Mouse (Mus musculus) erythroblast, adult 5-6 weeks (primary cell): Measurements from ENCODE around the gene Gm15217. TPM values are rescaled to one million over a fixed set of nuclear protein-coding genes. Genes with fewer than 3 reads are reported as not detected.

ENCODE experiments used
- ATAC-seq: replicated peaks from 2 replicates; pipeline ENCODE4 v1.8.0; 2016; ENCODE audit warnings: moderate number of reproducible peaks, mild to moderate bottlenecking, moderate TSS enrichment, inconsistent platforms; ENCODE audit not compliant: poor library complexity, low FRiP score, severe bottlenecking
- total RNA-seq, 2 experiments: library from RNA; stranded (forward) in 1 of 2; stranded (reverse) in 1 of 2; fragments of 150-400 nt in 1 of 2; fragments of 200-764, 138-1000 nt in 1 of 2; gene quantifications; 2 replicates each; pipeline versions ENCODE4 v1.2.3 to v1.2.4; 2015 to 2017; ENCODE audit warnings: low replicate concordance in 2 of 2

Gene Gm15217
- not detected in 2 replicates for total RNA-seq (2015; ENCODE audit: low replicate concordance)
- total RNA-seq (2017; ENCODE audit: low replicate concordance) = not detected in 2 replicates

- ATAC-seq = no peak
Observed at GRCm38 (mm10) chr14:46379285-46379684, at the start of gene Gm15217. Gene Gm15217, plus strand, starts transcription at chr14:46379414.

- no peak for ATAC-seq
Observed at GRCm38 (mm10) chr14:46333421-46334237, 45.6 kb upstream of the Gm15217 start.

GRCm38 (mm10) chr14:46338801-46339200, 40.4 kb upstream of the Gm15217 start:
- ATAC-seq = no peak

- no peak for ATAC-seq
Observed at GRCm38 (mm10) chr14:46344750-46345149, 34.5 kb upstream of the Gm15217 start.

GRCm38 (mm10) chr14:46357286-46357685, 21.9 kb upstream of the Gm15217 start:
- no peak for ATAC-seq

GRCm38 (mm10) chr14:46357696-46358095, 21.5 kb upstream of the Gm15217 start:
- no peak for ATAC-seq

- ATAC-seq = no peak
Observed at GRCm38 (mm10) chr14:46363209-46363608, 16.0 kb upstream of the Gm15217 start.

GRCm38 (mm10) chr14:46372452-46372851, 6.8 kb upstream of the Gm15217 start:
- no peak for ATAC-seq

- no peak for ATAC-seq
Observed at GRCm38 (mm10) chr14:46375796-46376195, 3.4 kb upstream of the Gm15217 start.

GRCm38 (mm10) chr14:46380286-46380721, 1.1 kb downstream of the Gm15217 start:
- no peak for ATAC-seq

GRCm38 (mm10) chr14:46381457-46381856, 2.2 kb downstream of the Gm15217 start:
- no peak for ATAC-seq

GRCm38 (mm10) chr14:46384946-46385691, 5.9 kb downstream of the Gm15217 start:
- ATAC-seq = no peak

- no peak for ATAC-seq
Observed at GRCm38 (mm10) chr14:46385701-46386477, 6.7 kb downstream of the Gm15217 start.

- no peak for ATAC-seq
Observed at GRCm38 (mm10) chr14:46386478-46387356, 7.5 kb downstream of the Gm15217 start.

- no peak for ATAC-seq
Observed at GRCm38 (mm10) chr14:46387357-46387671, 8.1 kb downstream of the Gm15217 start.

- ATAC-seq = no peak
Observed at GRCm38 (mm10) chr14:46387821-46388481, 8.7 kb downstream of the Gm15217 start.

- no peak for ATAC-seq
Observed at GRCm38 (mm10) chr14:46388636-46389035, 9.4 kb downstream of the Gm15217 start.

- ATAC-seq = no peak
Observed at GRCm38 (mm10) chr14:46389438-46390248, 10.4 kb downstream of the Gm15217 start.
